Mouse (Mus musculus) bone marrow, adult 2 months (tissue): ENCODE data around the gene Gpat2.

Experiments
- CTCF ChIP-seq: fragments of 200-500 bp; IDR thresholded peaks from 2 replicates; pipeline ENCODE4 v1.5.1; 2011; ENCODE audit warnings: low read length, control low read depth; ENCODE audit not compliant: control insufficient read depth, insufficient read depth
- POLR2A ChIP-seq: fragments of 200-500 bp; IDR thresholded peaks from 2 replicates; pipeline ENCODE4 v1.6.1; 2011; ENCODE audit warnings: low read depth, mild to moderate bottlenecking, control low read depth, low read length, borderline replicate concordance; ENCODE audit not compliant: control insufficient read depth

DNA sequence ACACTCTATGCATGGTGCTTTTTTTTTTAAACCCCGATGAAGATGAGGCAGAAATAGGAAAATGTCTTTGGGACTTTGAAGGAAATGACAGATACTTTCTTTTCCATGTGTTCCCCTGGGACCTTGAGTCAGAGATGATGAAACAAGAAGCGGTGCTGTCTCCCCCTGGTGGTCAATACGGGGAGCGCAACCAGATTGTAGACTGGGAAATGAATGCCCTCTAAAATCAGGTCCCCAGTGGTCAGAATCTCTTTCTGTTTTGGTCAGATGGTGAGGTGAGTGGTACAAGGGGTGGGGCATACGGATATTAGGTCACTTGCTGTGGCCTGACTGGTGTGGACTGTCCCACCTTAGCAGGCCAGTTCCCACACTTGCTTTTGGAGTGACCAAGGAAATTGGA, 28.8 kb downstream of the Gpat2 start:
- TF ChIP-seq CTCF, result peak; percentile 84
- TF ChIP-seq POLR2A, result no peak
